Mouse (Mus musculus): ENCODE measurements at regions not wholly inside any gene's neighbourhood (a gene's known extent, or its start where the extent isn't known, plus 50 kb on each side); places are given as distances from the start of the nearest gene placed in this dataset.

GRCm38 (mm10) chr13:106100239-106100638 lies 656.8 kb downstream of the Htr1a start:
- H3K4me3 ChIP-seq: no peak overlapping the region
- no peaks in the 10 kb centered on the region for H3K27me3 ChIP-seq
- no peaks in the 10 kb centered on the region for H3K36me3 ChIP-seq
- H3K27ac ChIP-seq (replicated peaks): no peak overlapping the region
- no peaks in the 10 kb centered on the region for H3K4me1 ChIP-seq
- 75% methylated on average over 2 of the region's 2 CpGs for whole genome bisulfite sequencing
- no peaks in the 10 kb centered on the region for H3K9me3 ChIP-seq
- ATAC-seq (ENCODE audit: low FRiP score, low read depth): no peak
- no peak overlapping the region for H3K4me2 ChIP-seq (replicated peaks)
- H3K9ac ChIP-seq (replicated peaks): no peak overlapping the region

DNA sequence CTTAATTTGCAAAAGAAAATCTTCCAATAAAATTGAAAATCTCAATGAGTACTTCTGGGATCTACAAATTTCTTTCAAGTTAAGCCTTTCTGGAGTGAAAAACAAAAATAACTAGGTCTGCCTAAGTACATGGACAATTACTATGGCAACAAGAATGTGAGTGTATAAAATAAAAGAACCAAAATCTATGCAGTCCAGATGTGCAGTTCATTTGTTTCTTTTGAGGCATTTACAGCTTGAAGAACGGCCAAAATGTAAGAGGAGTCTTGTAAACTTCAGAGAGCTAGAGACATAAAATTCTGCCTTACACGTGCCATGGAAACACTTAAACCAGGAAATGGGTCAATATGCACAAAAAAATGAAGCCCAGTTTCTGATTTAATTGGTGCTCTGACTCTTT lies 698.7 kb downstream of the Htr1a start:
- 77% methylated on average over 2 of the region's 2 CpGs for WGBS
- no peak for ATAC-seq (ENCODE audit: low FRiP score, low read depth)

DNA sequence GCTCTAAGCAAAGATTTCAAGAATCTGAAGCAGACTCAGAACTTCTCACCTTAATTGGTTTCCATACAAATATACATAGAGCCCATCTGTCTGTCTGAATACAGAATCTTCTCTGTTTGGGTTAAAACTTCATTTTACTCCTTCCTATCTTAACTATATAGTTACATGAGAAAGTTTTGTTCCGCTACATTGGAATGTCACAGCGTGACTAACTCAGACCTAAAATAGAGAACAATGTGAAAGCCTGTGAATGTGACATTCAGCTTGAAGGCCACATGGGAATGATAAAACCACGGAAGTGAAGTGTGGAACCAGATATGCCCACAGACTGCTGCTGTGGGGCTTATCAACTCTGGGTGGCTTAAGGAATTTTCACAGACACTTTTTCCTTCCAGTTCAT lies 722.9 kb downstream of the Htr1a start:
- no peaks in the 10 kb centered on the region for H3K27me3 ChIP-seq
- H3K4me1 ChIP-seq: no peaks in the 10 kb centered on the region
- H3K27ac ChIP-seq (replicated peaks): no peak overlapping the region
- no peak overlapping the region for H3K4me3 ChIP-seq
- no peaks in the 10 kb centered on the region for H3K36me3 ChIP-seq
- no peaks in the 10 kb centered on the region for H3K9me3 ChIP-seq
- no peak overlapping the region for H3K9ac ChIP-seq (replicated peaks)
- H3K4me2 ChIP-seq (replicated peaks): no peak overlapping the region
- ATAC-seq (ENCODE audit: low FRiP score, low read depth): no peak
- 84% methylated on average over 3 of the region's 3 CpGs for WGBS

More for the DNA sequence above, 698.7 kb downstream of the Htr1a start:
- H3K4me3 ChIP-seq: no peak overlapping the region
- H3K9ac ChIP-seq (replicated peaks): no peak overlapping the region
- no peaks in the 10 kb centered on the region for H3K4me1 ChIP-seq
- H3K4me2 ChIP-seq (replicated peaks): no peak overlapping the region
- H3K27ac ChIP-seq (replicated peaks): no peak overlapping the region
- H3K9me3 ChIP-seq: no peaks in the 10 kb centered on the region
- H3K36me3 ChIP-seq: no peaks in the 10 kb centered on the region
- H3K27me3 ChIP-seq: no peaks in the 10 kb centered on the region

DNA sequence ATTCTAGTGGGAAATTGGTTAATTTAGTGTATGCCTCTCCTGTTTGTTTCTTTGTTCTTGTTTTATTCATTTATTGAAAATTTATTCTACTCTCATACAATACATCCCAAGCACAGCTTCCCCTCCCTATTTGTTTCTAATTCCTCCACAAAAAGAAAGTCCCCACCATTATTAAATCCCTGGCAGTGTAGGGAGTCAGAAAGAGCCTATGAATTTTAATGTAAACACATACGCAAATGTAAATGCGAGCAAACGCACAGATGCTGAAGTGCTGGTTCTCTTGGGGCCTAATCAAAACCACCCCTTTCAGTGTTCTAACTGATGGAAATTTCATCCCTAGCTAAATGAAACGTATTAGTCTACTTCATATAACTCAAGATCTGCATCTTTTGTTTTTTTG lies 729.9 kb downstream of the Htr1a start:
- Histone ChIP-seq H3K36me3 (no peaks in the 10 kb centered on the region), H3K4me1 (no peaks in the 10 kb centered on the region), H3K27me3 (no peaks in the 10 kb centered on the region), H3K27ac (replicated peaks) (no peak overlapping the region), H3K9ac (replicated peaks) (no peak overlapping the region), H3K4me2 (replicated peaks) (no peak overlapping the region), H3K4me3 (no peak overlapping the region), H3K9me3 (no peaks in the 10 kb centered on the region)
- 40% methylated on average over 4 of the region's 4 CpGs for WGBS
- peak; percentile 59 for ATAC-seq (ENCODE audit: low FRiP score, low read depth)

DNA sequence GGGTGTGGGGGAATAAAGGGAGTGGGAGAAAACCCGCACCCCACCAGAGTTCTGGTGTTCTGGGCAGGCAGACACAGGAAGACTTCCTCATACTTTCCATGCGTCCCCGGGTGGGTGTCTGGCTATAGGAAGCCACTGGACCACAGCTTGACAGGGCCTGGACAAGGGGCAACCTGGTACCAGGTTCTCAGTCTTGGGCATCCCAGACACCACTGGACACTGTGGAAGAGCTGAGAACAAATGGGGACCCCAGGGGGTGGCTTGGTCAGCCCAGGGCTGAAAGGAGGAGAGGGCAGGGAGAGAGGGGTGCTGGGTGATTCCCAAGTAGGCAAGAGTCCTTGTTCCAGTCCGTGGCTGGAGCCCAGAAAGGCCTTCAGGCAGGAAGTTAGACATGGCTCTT lies 730.9 kb downstream of the Htr1a start:
- no peaks in the 10 kb centered on the region for H3K36me3 ChIP-seq
- WGBS: 76% methylated on average over 4 of the region's 4 CpGs
- H3K4me3 ChIP-seq: no peak overlapping the region
- no peak overlapping the region for H3K9ac ChIP-seq (replicated peaks)
- ATAC-seq (ENCODE audit: low FRiP score, low read depth): peak; percentile 38; the same call in 1 of the 2 replicates
- H3K4me1 ChIP-seq: no peaks in the 10 kb centered on the region
- H3K4me2 ChIP-seq (replicated peaks): no peak overlapping the region
- H3K27ac ChIP-seq (replicated peaks): no peak overlapping the region
- H3K27me3 ChIP-seq: no peaks in the 10 kb centered on the region
- no peaks in the 10 kb centered on the region for H3K9me3 ChIP-seq

DNA sequence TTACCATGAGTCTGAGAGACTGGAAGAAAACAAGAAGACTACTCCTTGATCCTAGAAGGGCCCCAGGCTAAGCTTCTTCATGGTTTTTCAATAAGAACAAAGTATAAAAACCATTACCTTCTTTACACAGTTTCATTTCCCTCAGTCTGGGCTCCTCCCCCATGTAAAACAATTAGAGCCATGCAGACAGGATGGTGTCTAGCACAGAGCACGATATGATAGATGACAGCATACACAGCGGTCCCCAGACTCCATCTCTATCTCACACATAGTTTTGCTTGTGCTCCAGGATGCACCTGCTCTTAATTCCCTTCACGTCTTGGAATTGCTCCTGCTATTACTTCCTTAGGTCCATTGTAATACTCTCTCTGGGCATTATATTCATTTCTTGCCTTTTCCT lies 737.3 kb downstream of the Htr1a start:
- Histone ChIP-seq H3K4me3 (no peak overlapping the region), H3K9me3 (no peaks in the 10 kb centered on the region), H3K4me1 (no peaks in the 10 kb centered on the region), H3K4me2 (replicated peaks) (no peak overlapping the region), H3K9ac (replicated peaks) (no peak overlapping the region), H3K27me3 (no peaks in the 10 kb centered on the region), H3K36me3 (no peaks in the 10 kb centered on the region), H3K27ac (replicated peaks) (no peak overlapping the region)
- WGBS: 63% methylated on average over 3 of the region's 3 CpGs
- no peak for ATAC-seq (ENCODE audit: low FRiP score, low read depth)

Data from midbrain, embryonic 12.5 days (tissue).